Mouse (Mus musculus) bone marrow macrophage, adult 2 months (primary cell): ENCODE data around the gene Smg6. TPM values are rescaled to one million over a fixed set of nuclear protein-coding genes. Genes with fewer than 3 reads are reported as not detected.

ENCODE experiments used
- H3K27ac ChIP-seq: 2 replicates; pipeline ENCODE4 v1.5.1; 2012; ENCODE audit warnings: low read depth, low read length; ENCODE audit not compliant: insufficient read depth
- H3K4me1 ChIP-seq: 2 replicates; pipeline ENCODE4 v1.6.1; 2012; ENCODE audit warnings: low read length; ENCODE audit not compliant: control insufficient read depth, insufficient read depth
- H3K4me3 ChIP-seq: 2 replicates; pipeline ENCODE4 v1.5.1; 2012; ENCODE audit warnings: mild to moderate bottlenecking, low read length, moderate library complexity; ENCODE audit not compliant: insufficient read depth
- CTCF ChIP-seq: IDR thresholded peaks from 2 replicates; pipeline ENCODE4 v1.5.1; 2012; ENCODE audit warnings: low read depth, mild to moderate bottlenecking, low read length, moderate library complexity
- POLR2A ChIP-seq: IDR thresholded peaks from 2 replicates; pipeline ENCODE4 v1.6.1; 2012; ENCODE audit warnings: mild to moderate bottlenecking, low read depth, low read length, borderline replicate concordance
- polyA plus RNA-seq: library from polyadenylated mRNA; stranded (reverse); fragments of >200 nt; gene quantifications from 2 replicates; pipeline ENCODE4 v1.2.4, GENCODE M21; 2012; ENCODE audit not compliant: missing spikeins, insufficient read depth, insufficient read length

Smg6 gene
- polyA plus RNA-seq, 1 experiment = 14.7 TPM

DNA sequence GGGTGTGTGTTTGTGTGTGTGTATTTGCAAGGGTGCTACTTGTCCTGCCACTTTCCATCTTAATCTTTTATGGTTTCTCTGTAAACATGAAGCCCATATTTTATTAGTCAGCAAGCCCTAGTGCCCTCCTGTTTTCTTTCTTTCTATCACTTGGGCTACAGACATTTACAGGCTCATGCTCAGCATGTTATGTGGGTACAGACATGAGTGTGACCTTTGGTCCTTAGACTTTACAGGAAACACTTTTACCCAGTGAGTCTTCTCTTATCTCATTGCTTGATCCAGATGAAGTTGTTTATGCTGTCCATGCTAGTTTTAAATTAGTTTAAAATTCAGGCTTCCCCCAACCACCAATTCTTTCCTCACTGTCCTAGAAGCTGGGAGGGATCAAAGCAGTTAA is 36.3 kb downstream of the Smg6 start:
- Histone ChIP-seq H3K4me1 (peaks cover 4% of the 10 kb centered on the region; the same call in 1 of the 2 replicates), H3K4me3 (no peak overlapping the region), H3K27ac (no peak overlapping the region)
- no peak for TF ChIP-seq POLR2A
- no peak for TF ChIP-seq CTCF

GRCm38 (mm10) chr11:74962846-74963407 is 37.3 kb downstream of the Smg6 start:
- TF ChIP-seq CTCF = no peak
- no peak for TF ChIP-seq POLR2A
- peaks cover 4% of the 10 kb centered on the region; the same call in 1 of the 2 replicates for H3K4me1 ChIP-seq
- H3K4me3 ChIP-seq = no peak overlapping the region
- no peak overlapping the region for H3K27ac ChIP-seq

- H3K27ac ChIP-seq = no peak overlapping the region
- no peak for TF ChIP-seq POLR2A
- no peak for TF ChIP-seq CTCF
- H3K4me1 ChIP-seq = no peaks in the 10 kb centered on the region
Measured at GRCm38 (mm10) chr11:74965516-74965915, 39.9 kb downstream of the Smg6 start.

DNA sequence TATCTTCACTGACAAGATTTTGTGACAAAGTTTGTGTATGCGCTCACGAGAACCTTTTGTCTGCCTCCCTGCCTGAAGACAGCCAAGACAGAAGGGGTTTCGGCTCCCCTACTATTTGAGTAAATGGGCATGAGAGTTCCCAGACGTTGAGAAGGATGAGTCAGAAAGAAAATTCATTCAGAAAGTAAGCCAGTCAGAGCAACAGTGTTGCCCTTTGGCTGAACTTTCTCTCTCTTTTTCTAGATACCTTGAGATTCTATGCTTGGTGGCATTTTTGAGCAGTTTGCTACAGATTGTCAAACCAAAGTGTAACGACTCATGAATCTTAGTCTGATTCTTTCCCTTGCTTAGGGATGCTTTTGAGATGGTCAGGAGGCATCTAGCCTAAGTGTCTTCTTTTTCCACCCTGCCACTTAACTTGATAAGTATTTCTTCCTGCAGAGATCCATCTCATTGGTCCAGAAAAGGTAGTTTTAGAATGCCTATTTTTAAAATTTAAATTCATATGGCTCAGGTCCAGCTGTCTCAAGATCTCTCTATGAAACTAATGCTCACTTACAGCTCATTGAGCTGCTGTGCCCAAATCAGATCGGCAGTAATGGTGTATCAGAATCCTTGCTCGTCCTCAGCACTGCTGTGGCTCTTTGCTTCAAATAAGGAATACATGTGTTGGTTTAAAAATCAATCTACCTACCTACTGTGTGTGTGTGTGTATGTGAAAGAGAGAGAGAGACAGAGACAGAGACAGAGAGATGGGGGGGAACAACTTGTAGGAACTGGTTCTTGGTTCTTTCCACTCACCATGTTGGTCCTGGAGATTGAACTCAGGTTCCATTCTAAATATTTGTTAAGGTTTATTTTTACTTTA is 47.9 kb downstream of the Smg6 start:
- Histone ChIP-seq H3K4me3 (no peak overlapping the region), H3K27ac (no peak overlapping the region), H3K4me1 (no peaks in the 10 kb centered on the region)
- TF ChIP-seq POLR2A (no peak), CTCF (no peak)

More at GRCm38 (mm10) chr11:74965516-74965915, 39.9 kb downstream of the Smg6 start:
- H3K4me3 ChIP-seq = no peak overlapping the region

GRCm38 (mm10) chr11:74974615-74975014 is 49.0 kb downstream of the Smg6 start:
- TF ChIP-seq CTCF (no peak), POLR2A (no peak)
- H3K27ac ChIP-seq = no peak overlapping the region
- no peaks in the 10 kb centered on the region for H3K4me1 ChIP-seq
- no peak overlapping the region for H3K4me3 ChIP-seq

- no peak for TF ChIP-seq POLR2A
- no peak for TF ChIP-seq CTCF
- H3K4me1 ChIP-seq = no peaks in the 10 kb centered on the region
- H3K27ac ChIP-seq = no peak overlapping the region
- H3K4me3 ChIP-seq = no peak overlapping the region
Measured at GRCm38 (mm10) chr11:74976835-74977687, 51.4 kb downstream of the Smg6 start.

GRCm38 (mm10) chr11:74981464-74981863 is 55.8 kb downstream of the Smg6 start:
- H3K27ac ChIP-seq = no peak overlapping the region
- no peak overlapping the region for H3K4me3 ChIP-seq
- TF ChIP-seq CTCF = peak; percentile 93
- no peak for TF ChIP-seq POLR2A
- no peaks in the 10 kb centered on the region for H3K4me1 ChIP-seq

DNA sequence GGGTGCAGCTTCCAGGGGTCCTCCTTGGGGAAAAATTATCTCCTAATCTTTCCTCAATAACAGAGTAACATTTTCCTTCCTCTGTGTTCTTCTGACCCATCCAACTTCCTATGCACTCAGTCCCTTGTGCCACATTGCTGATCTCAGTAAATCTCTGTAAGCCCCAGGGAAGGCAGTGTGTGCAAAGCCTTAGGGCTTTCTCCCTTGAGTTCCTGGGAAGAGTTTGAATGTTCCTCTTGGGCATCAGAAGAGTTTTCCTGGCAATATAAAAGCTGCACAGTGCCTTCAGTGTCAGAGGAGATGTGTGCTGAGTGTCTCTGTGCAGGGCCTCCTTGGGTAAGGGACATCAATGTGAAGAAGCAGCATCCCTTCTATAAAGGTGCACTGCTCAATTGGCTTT is 56.6 kb downstream of the Smg6 start:
- no peak for TF ChIP-seq POLR2A
- no peak for TF ChIP-seq CTCF
- Histone ChIP-seq H3K4me1 (no peaks in the 10 kb centered on the region), H3K4me3 (no peak overlapping the region), H3K27ac (no peak overlapping the region)

DNA sequence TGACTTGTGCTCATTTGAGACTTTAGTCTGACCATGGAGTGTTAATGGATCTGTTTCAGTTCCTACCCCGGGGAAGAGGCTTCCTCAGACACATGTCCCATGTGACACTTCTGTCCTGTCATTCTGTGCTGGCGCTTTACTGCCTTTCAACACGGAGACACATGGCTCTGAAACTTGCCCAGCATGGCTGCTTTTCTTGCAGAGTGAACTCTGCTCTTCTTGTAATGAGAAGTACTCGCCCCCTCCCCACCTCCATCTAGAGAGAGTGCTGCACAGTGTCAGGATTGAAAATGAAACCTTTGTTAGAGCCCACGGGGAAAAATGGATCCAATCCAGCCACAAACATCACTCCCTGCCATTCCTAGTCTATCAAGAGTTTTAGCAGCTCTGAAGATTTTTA is 62.5 kb downstream of the Smg6 start:
- TF ChIP-seq POLR2A (no peak), CTCF (no peak)
- Histone ChIP-seq H3K4me3 (no peak overlapping the region), H3K27ac (no peak overlapping the region), H3K4me1 (peaks cover 6% of the 10 kb centered on the region)

DNA sequence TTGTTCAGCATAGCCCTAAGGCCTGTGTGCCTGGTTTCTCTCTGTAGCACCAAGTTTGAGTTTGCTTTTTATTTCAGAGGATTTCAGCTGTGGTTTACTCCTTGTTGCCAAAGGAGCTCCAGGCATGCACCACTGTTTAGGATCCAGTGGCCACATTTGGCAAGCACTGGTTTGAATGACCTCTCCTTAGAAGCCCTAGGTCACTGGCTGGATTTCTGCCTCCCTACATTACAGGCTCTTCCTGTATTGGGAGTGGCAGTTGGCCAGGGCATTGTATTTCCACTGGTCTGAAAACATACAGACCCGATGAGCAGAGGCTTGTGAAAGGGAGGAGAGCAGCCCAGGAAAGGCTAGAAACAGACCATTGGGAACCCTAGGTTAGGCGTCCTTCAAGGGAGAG is 63.4 kb downstream of the Smg6 start:
- Histone ChIP-seq H3K27ac (no peak overlapping the region), H3K4me1 (peaks cover 11% of the 10 kb centered on the region), H3K4me3 (no peak overlapping the region)
- TF ChIP-seq CTCF (no peak), POLR2A (no peak)
